Mouse (Mus musculus) lung, adult 2 months (tissue): Measurements from ENCODE around the gene Gsto2. TPM values are rescaled to one million over a fixed set of nuclear protein-coding genes. Genes with fewer than 3 reads are reported as not detected.

Source experiments
- DNase-seq: peaks from one replicate; pipeline ENCODE4 v3.0.0; 2022
- H3K4me1 ChIP-seq: fragments of 200-500 bp; 2 replicates; pipeline ENCODE4 v1.6.1; 2011; ENCODE audit warnings: low read length; ENCODE audit not compliant: control insufficient read depth, insufficient read depth
- H3K4me3 ChIP-seq: fragments of 200-500 bp; replicated peaks from 2 replicates; pipeline ENCODE3; 2011; ENCODE audit warnings: low read depth, mild to moderate bottlenecking, control low read depth, low read length; ENCODE audit errors: extremely low read depth
- CTCF ChIP-seq: fragments of 200-500 bp; IDR thresholded peaks from 2 replicates; pipeline ENCODE4 v1.5.1; 2011; ENCODE audit warnings: mild to moderate bottlenecking, low read length, control low read depth; ENCODE audit not compliant: insufficient read depth
- POLR2A ChIP-seq: fragments of 200-500 bp; IDR thresholded peaks from 2 replicates; pipeline ENCODE4 v1.6.1; 2011; ENCODE audit warnings: low read depth, mild to moderate bottlenecking, control low read depth, low read length, borderline replicate concordance; ENCODE audit errors: extremely low read depth
- WGBS: fragments of 180-500 bp; shearing (Covaris S2); methylation state at CpG from one replicate; pipeline ENCODE4 v1.1.7; 2018; 5-methylcytosine and 5-hydroxymethylcytosine counted together
- polyA plus RNA-seq: library from polyadenylated mRNA; depleted of rRNA; stranded (reverse); fragments of >200 nt; gene quantifications from 2 replicates; pipeline ENCODE4 v1.2.3, GENCODE M21; 2012

Gene Gsto2
- polyA plus RNA-seq, 1 experiment = 1.5 TPM

- 70% methylated on average over 18 of the region's 18 CpGs for WGBS
- peaks cover 4% of the 10 kb centered on the region; the same call in 1 of the 2 replicates for H3K4me1 ChIP-seq
- TF ChIP-seq CTCF = no peak
- TF ChIP-seq POLR2A = no peak
- no peak overlapping the region for H3K4me3 ChIP-seq
- DNase-seq = peak; percentile 53
Measured at GRCm38 (mm10) chr19:47857957-47858942, 7.1 kb upstream of the Gsto2 start.

DNA sequence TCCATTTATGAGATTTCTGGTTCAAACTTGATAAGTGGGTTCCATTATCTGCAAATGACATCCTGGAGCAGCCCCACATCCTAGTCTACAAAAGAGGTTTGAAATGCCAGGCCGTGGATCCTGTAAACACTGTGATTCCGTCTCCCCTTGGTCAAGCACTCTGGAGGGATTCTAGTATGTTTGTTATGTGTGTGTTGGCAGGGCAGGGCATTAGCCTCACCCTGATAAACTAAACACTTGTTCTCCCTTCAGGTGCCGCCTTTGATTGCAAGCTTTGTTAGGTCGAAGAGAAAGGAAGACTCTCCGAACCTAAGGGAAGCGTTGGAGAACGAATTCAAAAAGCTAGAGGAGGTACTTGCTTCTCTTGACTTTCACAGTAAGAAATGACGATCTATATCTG lies 6.2 kb upstream of the Gsto2 start:
- 77% methylated on average over 8 of the region's 8 CpGs for WGBS
- TF ChIP-seq CTCF = no peak
- TF ChIP-seq POLR2A = no peak
- H3K4me3 ChIP-seq = no peak overlapping the region
- peaks cover 4% of the 10 kb centered on the region; the same call in 1 of the 2 replicates for H3K4me1 ChIP-seq
- peak; percentile 29 for DNase-seq

DNA sequence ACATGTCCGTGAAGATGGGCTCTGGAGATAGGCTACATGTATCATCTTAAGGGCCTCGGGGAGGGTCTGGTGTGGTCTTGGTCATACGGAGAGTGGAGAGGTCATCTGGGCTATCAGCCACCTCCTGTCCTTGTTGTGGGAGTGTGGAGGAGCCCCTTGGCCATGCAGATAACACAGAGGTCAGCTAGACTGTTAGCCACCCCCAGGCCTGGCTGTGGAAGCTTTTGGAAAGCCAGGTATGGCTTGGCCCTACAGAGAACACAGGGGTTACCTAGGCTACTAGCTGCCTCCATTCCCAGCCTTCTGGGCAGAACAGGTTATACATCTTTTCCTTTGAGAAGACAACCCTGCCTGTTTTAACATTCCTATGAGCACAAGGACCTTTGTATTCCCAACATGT lies 2.8 kb upstream of the Gsto2 start:
- no peak for DNase-seq
- no peak for TF ChIP-seq CTCF
- no peak for TF ChIP-seq POLR2A
- 84% methylated on average over 3 of the region's 3 CpGs for WGBS
- Histone ChIP-seq H3K4me3 (no peak overlapping the region), H3K4me1 (no peaks in the 10 kb centered on the region; the same call in 1 of the 2 replicates)

DNA sequence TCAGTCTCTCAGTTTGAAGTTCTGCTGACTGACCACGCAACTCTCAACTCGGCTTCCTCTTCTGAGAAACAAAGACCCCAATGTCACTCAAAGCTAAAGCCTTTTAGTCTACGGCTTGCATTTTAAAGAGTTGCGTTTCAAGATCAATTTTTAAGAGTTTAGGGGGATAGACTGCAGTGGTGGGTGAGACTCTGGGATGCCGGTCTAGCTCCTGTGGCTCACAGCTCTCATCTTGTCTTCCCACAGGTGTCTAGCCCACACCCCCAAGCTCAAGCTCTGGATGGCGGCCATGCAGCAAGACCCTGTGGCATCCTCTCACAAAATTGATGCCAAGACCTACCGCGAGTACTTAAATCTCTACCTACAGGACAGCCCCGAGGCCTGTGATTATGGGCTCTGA lies 1.3 kb upstream of the Gsto2 start:
- TF ChIP-seq CTCF = no peak
- DNase-seq = no peak
- WGBS = 97% methylated on average over 9 of the region's 9 CpGs

GRCm38 (mm10) chr19:47864721-47865120 lies 613 bp upstream of the Gsto2 start:
- 75% methylated on average over 7 of the region's 7 CpGs for WGBS
- H3K4me1 ChIP-seq = no peaks in the 10 kb centered on the region; the same call in 1 of the 2 replicates
- no peak overlapping the region for H3K4me3 ChIP-seq
- TF ChIP-seq POLR2A (no peak), CTCF (no peak)
- DNase-seq = no peak

More for the DNA sequence above, 1.3 kb upstream of the Gsto2 start:
- no peak overlapping the region for H3K4me3 ChIP-seq
- H3K4me1 ChIP-seq = no peaks in the 10 kb centered on the region; the same call in 1 of the 2 replicates

- DNase-seq = no peak
- H3K4me1 ChIP-seq = no peaks in the 10 kb centered on the region; the same call in 1 of the 2 replicates
- no peak for TF ChIP-seq CTCF
- no peak for TF ChIP-seq POLR2A
- WGBS = 49% methylated on average over 4 of the region's 4 CpGs
- no peak overlapping the region for H3K4me3 ChIP-seq
Measured at GRCm38 (mm10) chr19:47867628-47868175, 2.4 kb downstream of the Gsto2 start.

DNA sequence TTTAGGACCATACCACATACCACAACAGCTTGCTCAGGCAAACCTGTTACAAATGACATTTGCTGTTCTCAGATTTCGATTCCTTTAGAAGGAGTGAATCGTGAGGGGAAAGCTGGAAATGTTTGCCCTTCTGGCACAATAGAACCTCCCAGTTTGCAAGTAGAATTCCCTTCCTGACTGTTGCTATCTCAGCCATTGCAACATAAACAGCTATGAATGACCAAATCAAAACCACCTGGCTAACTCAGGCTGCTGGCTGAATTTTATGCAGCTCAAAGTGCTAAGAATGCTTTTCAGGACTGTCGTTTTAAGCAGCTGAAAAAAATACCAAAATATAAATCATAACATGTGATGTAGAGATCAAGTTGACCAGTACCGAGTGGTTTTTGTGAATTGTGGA lies 3.6 kb downstream of the Gsto2 start:
- TF ChIP-seq POLR2A (no peak), CTCF (no peak)
- no peaks in the 10 kb centered on the region; the same call in 1 of the 2 replicates for H3K4me1 ChIP-seq
- WGBS = 54% methylated on average over 4 of the region's 4 CpGs
- H3K4me3 ChIP-seq = no peak overlapping the region
- no peak for DNase-seq

GRCm38 (mm10) chr19:47869516-47869915 lies 4.2 kb downstream of the Gsto2 start:
- H3K4me1 ChIP-seq = no peaks in the 10 kb centered on the region; the same call in 1 of the 2 replicates
- TF ChIP-seq POLR2A = no peak
- TF ChIP-seq CTCF = no peak
- no peak for DNase-seq
- 33% methylated on average over 3 of the region's 3 CpGs for WGBS
- no peak overlapping the region for H3K4me3 ChIP-seq

- DNase-seq = no peak
- H3K4me3 ChIP-seq = no peak overlapping the region
- H3K4me1 ChIP-seq = no peaks in the 10 kb centered on the region; the same call in 1 of the 2 replicates
- TF ChIP-seq POLR2A = no peak
- TF ChIP-seq CTCF = no peak
- 64% methylated on average over 7 of the region's 7 CpGs for WGBS
Measured at GRCm38 (mm10) chr19:47870102-47870666, 4.8 kb downstream of the Gsto2 start.
